Mouse (Mus musculus): Measurements from ENCODE around the gene Olfr1336. TPM values are rescaled to one million over a fixed set of nuclear protein-coding genes. Genes with fewer than 3 reads are reported as not detected.
"Not testable (repeated sequence)": the region's sequence is repeated elsewhere in the genome, so short reads cannot be mapped to it uniquely, and the experiment has no call there.

The Olfr1336 gene
- polyA plus RNA-seq, 1 experiment = not detected

DNA sequence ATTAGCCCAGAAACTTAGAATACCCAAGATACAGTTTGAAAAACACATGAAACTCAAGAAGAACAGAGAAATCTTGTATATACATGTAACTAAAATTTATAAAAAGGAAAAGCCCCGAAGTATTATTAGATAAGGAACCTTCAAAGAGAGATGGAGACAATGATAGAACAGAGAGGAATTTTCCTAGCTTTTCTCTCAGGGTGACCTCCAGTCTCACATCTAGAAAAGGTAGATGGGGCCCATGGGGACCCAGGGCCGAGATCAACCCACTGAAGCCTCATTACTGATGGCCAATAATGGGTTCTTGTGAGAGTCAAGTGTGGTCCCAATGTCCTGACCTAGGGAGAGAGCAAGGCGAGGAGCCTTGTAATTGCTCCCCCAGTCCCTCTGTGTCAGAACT, 17.6 kb upstream of the Olfr1336 start, which contains the start of gene Olfr1344:
Gene Olfr1344, plus strand, starts transcription at position 301 of the 400 bp plus-strand sequence.
- Histone ChIP-seq H3K4me1 (ENCODE audit: control insufficient read depth, insufficient read depth, insufficient read length, low read length) (no peaks in the 10 kb centered on the region), H3K27ac (ENCODE audit: insufficient read depth, low read depth, low read length) (no peak within 1 kb of the TSS), H3K27me3 (ENCODE audit: control insufficient read depth, insufficient read depth, low read length) (no peaks in the 10 kb centered on the region), H3K4me3 (ENCODE audit: low read depth, low read length) (no peak within 1 kb of the TSS), H3K36me3 (ENCODE audit: control insufficient read depth, insufficient read depth, low read length) (no peaks in the 10 kb centered on the region)
- 68% methylated on average over 3 of the region's 3 CpGs for WGBS
- TF ChIP-seq POLR2A (IDR thresholded peaks at IDR 0.05; ENCODE audit: low read depth, low read length) (no peak), CTCF (IDR thresholded peaks at IDR 0.05; ENCODE audit: extremely low read depth, insufficient read length, insufficient replicate concordance, low read depth, low read length) (no peak)

GRCm38 (mm10) chr7:6441173-6441572, 14.8 kb upstream of the Olfr1336 start:
- H3K4me1 ChIP-seq (ENCODE audit: control insufficient read depth, insufficient read depth, insufficient read length, low read length) = no peaks in the 10 kb centered on the region
- no peaks in the 10 kb centered on the region for H3K36me3 ChIP-seq (ENCODE audit: control insufficient read depth, insufficient read depth, low read length)
- H3K27me3 ChIP-seq (ENCODE audit: control insufficient read depth, insufficient read depth, low read length) = no peaks in the 10 kb centered on the region
- WGBS = 43% methylated on average over 2 of the region's 2 CpGs
- no peak overlapping the region for H3K4me3 ChIP-seq (ENCODE audit: low read depth, low read length)
- no peak for TF ChIP-seq POLR2A (IDR thresholded peaks at IDR 0.05; ENCODE audit: low read depth, low read length)
- no peak for TF ChIP-seq CTCF (IDR thresholded peaks at IDR 0.05; ENCODE audit: extremely low read depth, insufficient read length, insufficient replicate concordance, low read depth, low read length)
- H3K27ac ChIP-seq (ENCODE audit: insufficient read depth, low read depth, low read length) = no peak overlapping the region

DNA sequence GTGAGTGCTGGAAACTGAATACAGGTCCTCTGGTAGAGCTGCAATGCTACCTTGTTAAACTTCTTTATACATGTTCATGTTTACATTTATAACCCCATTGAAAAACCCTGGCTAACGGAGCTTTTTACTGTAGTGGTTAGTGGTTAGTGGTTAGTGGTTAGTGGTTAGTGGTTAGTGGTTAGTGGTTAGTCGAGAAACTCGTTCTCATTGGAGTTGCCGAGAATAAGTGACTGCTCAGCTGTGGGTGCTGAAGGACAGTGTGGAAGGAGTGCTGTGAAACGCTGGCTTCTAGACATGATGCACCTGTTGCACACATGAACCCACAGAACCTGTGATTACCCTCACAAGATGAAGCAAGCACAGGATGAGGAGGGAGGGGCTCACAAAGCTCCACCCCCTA, 8.2 kb upstream of the Olfr1336 start:
- Histone ChIP-seq H3K4me1 (ENCODE audit: control insufficient read depth, insufficient read depth, insufficient read length, low read length) (no peaks in the 10 kb centered on the region), H3K27ac (ENCODE audit: insufficient read depth, low read depth, low read length) (no peak overlapping the region), H3K36me3 (ENCODE audit: control insufficient read depth, insufficient read depth, low read length) (no peaks in the 10 kb centered on the region), H3K4me3 (ENCODE audit: low read depth, low read length) (no peak overlapping the region), H3K27me3 (ENCODE audit: control insufficient read depth, insufficient read depth, low read length) (no peaks in the 10 kb centered on the region)
- no peak for TF ChIP-seq POLR2A (IDR thresholded peaks at IDR 0.05; ENCODE audit: low read depth, low read length)
- no peak for TF ChIP-seq CTCF (IDR thresholded peaks at IDR 0.05; ENCODE audit: extremely low read depth, insufficient read length, insufficient replicate concordance, low read depth, low read length)
- WGBS = 79% methylated on average over 5 of the region's 5 CpGs

- Histone ChIP-seq H3K4me1 (ENCODE audit: control insufficient read depth, insufficient read depth, insufficient read length, low read length) (no peaks in the 10 kb centered on the region), H3K27me3 (ENCODE audit: control insufficient read depth, insufficient read depth, low read length) (no peaks in the 10 kb centered on the region), H3K36me3 (ENCODE audit: control insufficient read depth, insufficient read depth, low read length) (no peaks in the 10 kb centered on the region), H3K4me3 (ENCODE audit: low read depth, low read length) (no peak overlapping the region), H3K27ac (ENCODE audit: insufficient read depth, low read depth, low read length) (no peak overlapping the region)
- 42% methylated on average over 3 of the region's 3 CpGs for WGBS
- no peak for TF ChIP-seq CTCF (IDR thresholded peaks at IDR 0.05; ENCODE audit: extremely low read depth, insufficient read length, insufficient replicate concordance, low read depth, low read length)
- no peak for TF ChIP-seq POLR2A (IDR thresholded peaks at IDR 0.05; ENCODE audit: low read depth, low read length)
Observed at GRCm38 (mm10) chr7:6456399-6456798, 431 bp downstream of the Olfr1336 start.

DNA sequence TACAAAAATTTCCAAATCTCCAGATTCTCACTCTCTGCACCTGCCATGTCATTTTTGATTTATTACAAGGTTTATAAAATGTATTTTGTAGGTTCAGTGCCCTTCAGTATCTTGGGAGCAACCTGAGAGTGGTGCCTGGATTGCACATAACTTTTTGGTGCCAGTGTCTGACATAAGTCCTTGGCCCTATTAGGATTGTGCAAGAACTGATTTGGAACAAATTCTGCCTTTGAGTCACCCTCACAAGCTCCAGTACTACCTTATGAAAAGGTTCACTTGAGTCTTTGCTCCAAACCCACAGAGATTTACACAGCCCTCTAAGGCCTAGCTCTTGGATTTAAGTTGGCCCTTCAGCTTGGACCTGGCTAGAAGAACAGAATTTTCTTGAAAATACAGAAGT, 11.0 kb downstream of the Olfr1336 start, which contains the start of gene Olfr1346:
Gene Olfr1346, plus strand, starts transcription at position 151 of the 400 bp plus-strand sequence.
- TF ChIP-seq POLR2A (IDR thresholded peaks at IDR 0.05; ENCODE audit: low read depth, low read length) (no peak), CTCF (IDR thresholded peaks at IDR 0.05; ENCODE audit: extremely low read depth, insufficient read length, insufficient replicate concordance, low read depth, low read length) (no peak)
- no peak within 1 kb of the TSS for H3K4me3 ChIP-seq (ENCODE audit: low read depth, low read length)
- H3K27me3 ChIP-seq (ENCODE audit: control insufficient read depth, insufficient read depth, low read length) = no peaks in the 10 kb centered on the region
- no peaks in the 10 kb centered on the region for H3K4me1 ChIP-seq (ENCODE audit: control insufficient read depth, insufficient read depth, insufficient read length, low read length)
- H3K36me3 ChIP-seq (ENCODE audit: control insufficient read depth, insufficient read depth, low read length) = no peaks in the 10 kb centered on the region
- H3K27ac ChIP-seq (ENCODE audit: insufficient read depth, low read depth, low read length) = no peak within 1 kb of the TSS

GRCm38 (mm10) chr7:6477633-6478032, 21.7 kb downstream of the Olfr1336 start:
- H3K36me3 ChIP-seq (ENCODE audit: control insufficient read depth, insufficient read depth, low read length); H3K4me1 ChIP-seq (ENCODE audit: control insufficient read depth, insufficient read depth, insufficient read length, low read length); H3K4me3 ChIP-seq (ENCODE audit: low read depth, low read length); H3K27me3 ChIP-seq (ENCODE audit: control insufficient read depth, insufficient read depth, low read length); H3K27ac ChIP-seq (ENCODE audit: insufficient read depth, low read depth, low read length): not testable (repeated sequence)
- 41% methylated on average over 2 of the region's 2 CpGs for WGBS

DNA sequence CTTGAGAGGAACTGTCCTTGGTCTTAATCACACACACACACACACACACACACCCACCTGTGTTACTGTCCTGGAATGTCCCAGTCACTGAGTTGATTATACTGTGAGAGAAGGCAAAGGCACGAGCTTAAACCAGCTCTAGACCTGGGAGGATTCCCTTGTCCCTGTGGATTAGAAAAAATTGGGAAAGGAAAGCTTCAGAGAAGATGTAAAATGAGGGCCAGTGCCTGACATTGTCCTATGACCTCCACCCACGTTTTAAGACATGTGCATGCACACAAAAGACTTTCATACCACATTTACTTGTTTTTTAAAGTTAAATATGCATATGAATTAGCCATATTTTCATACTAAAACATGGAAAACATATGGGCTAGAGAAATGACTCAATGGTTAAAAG, 30.9 kb downstream of the Olfr1336 start, which contains the start of gene Olfr5:
Gene Olfr5, minus strand, starts transcription at position 101 of the 400 bp plus-strand sequence.
- no peaks in the 10 kb centered on the region for H3K4me1 ChIP-seq (ENCODE audit: control insufficient read depth, insufficient read depth, insufficient read length, low read length)
- 8% methylated on average over 2 of the region's 2 CpGs for WGBS
- TF ChIP-seq CTCF (IDR thresholded peaks at IDR 0.05; ENCODE audit: extremely low read depth, insufficient read length, insufficient replicate concordance, low read depth, low read length) (no peak), POLR2A (IDR thresholded peaks at IDR 0.05; ENCODE audit: low read depth, low read length) (no peak)
- H3K27ac ChIP-seq (ENCODE audit: insufficient read depth, low read depth, low read length) = no peak within 1 kb of the TSS
- H3K4me3 ChIP-seq (ENCODE audit: low read depth, low read length) = no peak within 1 kb of the TSS
- no peaks in the 10 kb centered on the region for H3K27me3 ChIP-seq (ENCODE audit: control insufficient read depth, insufficient read depth, low read length)
- no peaks in the 10 kb centered on the region for H3K36me3 ChIP-seq (ENCODE audit: control insufficient read depth, insufficient read depth, low read length)

- TF ChIP-seq CTCF (IDR thresholded peaks at IDR 0.05; ENCODE audit: extremely low read depth, insufficient read length, insufficient replicate concordance, low read depth, low read length) (no peak), POLR2A (IDR thresholded peaks at IDR 0.05; ENCODE audit: low read depth, low read length) (no peak)
- Histone ChIP-seq H3K36me3 (ENCODE audit: control insufficient read depth, insufficient read depth, low read length) (no peaks in the 10 kb centered on the region), H3K27ac (ENCODE audit: insufficient read depth, low read depth, low read length) (no peak within 1 kb of the TSS), H3K27me3 (ENCODE audit: control insufficient read depth, insufficient read depth, low read length) (no peaks in the 10 kb centered on the region), H3K4me1 (ENCODE audit: control insufficient read depth, insufficient read depth, insufficient read length, low read length) (no peaks in the 10 kb centered on the region), H3K4me3 (ENCODE audit: low read depth, low read length) (no peak within 1 kb of the TSS)
- WGBS = 58% methylated on average over 1 of the region's 1 CpGs
Observed at GRCm38 (mm10) chr7:6499655-6500054, 43.7 kb downstream of the Olfr1336 start, which contains the start of gene Olfr1347. Olfr1347 (minus strand) TSS chr7:6499755.

Measured in small intestine, adult 2 months (tissue).